Mouse (Mus musculus): ENCODE results near the gene Vcan. TPM values are rescaled to one million over a fixed set of nuclear protein-coding genes. Genes with fewer than 3 reads are reported as not detected.

Vcan gene
- 115 and 134 TPM in 2 replicates for polyA plus RNA-seq (2014; fragmentation: Nextera tagmentation; extraction: Ambion mirVana)

- H3K9me3 ChIP-seq (ENCODE audit: control insufficient read depth, low read length), result no peaks in the 10 kb centered on the region
- H3K27me3 ChIP-seq (replicated peaks; ENCODE audit: control insufficient read depth, insufficient read depth, low read length), result no peaks in the 10 kb centered on the region
- H3K4me1 ChIP-seq (ENCODE audit: control insufficient read depth, insufficient read depth, low read length), result peaks cover 12% of the 10 kb centered on the region
- H3K4me3 ChIP-seq (ENCODE audit: low read depth, low read length), result peak within 1 kb of the TSS; percentile 72
- ATAC-seq (ENCODE audit: low read depth) (peak; percentile 73), DNase-seq (ENCODE audit: low spot score) (peak; percentile 94)
- H3K4me2 ChIP-seq (ENCODE audit: low read depth, low read length), result peak within 1 kb of the TSS; percentile 84
- WGBS, result under 1% methylated on average over 38 of the region's 40 CpGs
- H3K36me3 ChIP-seq (ENCODE audit: control insufficient read depth, insufficient read depth, low read length), result 0 out of 2 replicates have a peak, but pooled peaks cover 1% of the 10 kb centered on the region
- H3K9ac ChIP-seq (ENCODE audit: low read depth, low read length), result peak within 1 kb of the TSS; percentile 92
- peak within 1 kb of the TSS; percentile 95 for H3K27ac ChIP-seq (replicated peaks; ENCODE audit: low read depth, low read length)
Observed at GRCm38 (mm10) chr13:89741766-89742685, at the start of gene Vcan. Vcan (minus strand) TSS chr13:89742509.

DNA sequence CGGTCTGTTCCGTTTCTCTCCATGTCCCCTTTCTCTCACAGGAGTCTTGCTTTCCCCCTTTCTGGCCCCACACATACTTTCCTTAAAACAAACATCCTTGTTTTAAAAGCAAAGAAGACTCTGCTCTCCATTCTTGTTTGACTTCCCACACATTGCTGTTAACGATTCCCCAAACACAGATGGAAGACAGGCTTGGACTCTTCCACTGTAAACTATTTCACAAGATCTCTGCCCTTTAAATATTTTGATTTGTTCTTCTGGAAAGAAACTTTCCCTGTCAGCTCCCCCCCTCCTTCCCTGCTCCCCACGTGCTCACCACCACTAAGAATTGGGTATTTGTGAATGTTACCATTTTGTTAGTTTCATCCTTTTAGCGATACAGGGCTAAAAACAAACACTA is 49.2 kb upstream of the Vcan start:
- no peaks in the 10 kb centered on the region for H3K27me3 ChIP-seq (replicated peaks; ENCODE audit: control insufficient read depth, insufficient read depth, low read length)
- H3K4me2 ChIP-seq (ENCODE audit: low read depth, low read length), result no peak overlapping the region
- H3K36me3 ChIP-seq (ENCODE audit: control insufficient read depth, insufficient read depth, low read length), result no peaks in the 10 kb centered on the region
- DNase-seq (ENCODE audit: low spot score) (no peak), ATAC-seq (ENCODE audit: low read depth) (no peak)
- no peaks in the 10 kb centered on the region for H3K9me3 ChIP-seq (ENCODE audit: control insufficient read depth, low read length)
- no peak overlapping the region for H3K4me3 ChIP-seq (ENCODE audit: low read depth, low read length)
- no peaks in the 10 kb centered on the region for H3K4me1 ChIP-seq (ENCODE audit: control insufficient read depth, insufficient read depth, low read length)
- no peak overlapping the region for H3K9ac ChIP-seq (ENCODE audit: low read depth, low read length)
- H3K27ac ChIP-seq (replicated peaks; ENCODE audit: low read depth, low read length), result no peak overlapping the region
- WGBS, result 42% methylated on average over 5 of the region's 5 CpGs

DNA sequence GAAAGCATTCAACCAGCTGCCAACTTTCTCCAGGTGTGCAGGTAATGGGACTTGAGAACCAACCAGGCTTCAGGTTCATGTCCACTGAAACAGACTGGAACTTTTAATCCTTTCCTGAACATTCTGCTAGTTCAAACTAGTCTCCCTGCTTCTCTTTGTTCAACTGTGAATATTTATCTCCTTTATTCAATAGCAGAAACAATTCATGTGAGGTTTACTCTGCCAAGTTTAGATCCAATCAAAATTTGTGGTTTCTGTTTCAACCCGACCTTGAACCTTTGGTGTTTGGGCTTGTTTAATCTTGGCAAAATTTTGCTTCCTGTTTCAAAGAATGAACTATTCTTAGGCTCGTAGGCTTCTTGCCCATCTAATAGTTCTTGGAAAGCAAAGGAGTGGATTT is 40.6 kb upstream of the Vcan start:
- H3K4me2 ChIP-seq (ENCODE audit: low read depth, low read length), result no peak overlapping the region

DNA sequence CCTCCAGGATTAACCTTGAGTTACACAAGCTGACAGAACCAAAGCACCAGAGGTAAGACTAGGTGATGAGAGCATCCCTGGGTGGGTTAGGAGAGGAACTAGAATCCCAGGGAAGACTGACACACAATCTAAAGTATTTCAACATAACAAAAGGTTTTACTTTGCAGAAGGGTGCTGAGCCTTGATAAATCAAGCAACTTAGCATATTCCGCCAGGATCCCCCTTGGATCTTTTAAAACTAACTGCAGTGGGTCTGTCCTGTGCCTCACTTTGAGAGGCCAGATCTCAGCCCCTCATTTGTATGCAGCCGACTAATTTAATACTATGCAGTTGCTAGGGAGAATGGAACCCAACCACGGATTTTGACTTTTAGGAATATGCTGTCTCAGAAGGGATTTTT is 38.0 kb upstream of the Vcan start:
- H3K9me3 ChIP-seq (ENCODE audit: control insufficient read depth, low read length), result no peaks in the 10 kb centered on the region
- no peak for ATAC-seq (ENCODE audit: low read depth)
- H3K4me2 ChIP-seq (ENCODE audit: low read depth, low read length), result no peak overlapping the region
- DNase-seq (ENCODE audit: low spot score), result no peak
- no peak overlapping the region for H3K27ac ChIP-seq (replicated peaks; ENCODE audit: low read depth, low read length)
- no peaks in the 10 kb centered on the region for H3K27me3 ChIP-seq (replicated peaks; ENCODE audit: control insufficient read depth, insufficient read depth, low read length)
- no peaks in the 10 kb centered on the region for H3K4me1 ChIP-seq (ENCODE audit: control insufficient read depth, insufficient read depth, low read length)
- no peak overlapping the region for H3K9ac ChIP-seq (ENCODE audit: low read depth, low read length)
- WGBS, result 64% methylated on average over 3 of the region's 3 CpGs
- H3K36me3 ChIP-seq (ENCODE audit: control insufficient read depth, insufficient read depth, low read length), result no peaks in the 10 kb centered on the region
- H3K4me3 ChIP-seq (ENCODE audit: low read depth, low read length), result no peak overlapping the region

More for the DNA sequence above, 40.6 kb upstream of the Vcan start:
- Histone ChIP-seq H3K9ac (ENCODE audit: low read depth, low read length) (no peak overlapping the region), H3K36me3 (ENCODE audit: control insufficient read depth, insufficient read depth, low read length) (no peaks in the 10 kb centered on the region), H3K27ac (replicated peaks; ENCODE audit: low read depth, low read length) (no peak overlapping the region), H3K27me3 (replicated peaks; ENCODE audit: control insufficient read depth, insufficient read depth, low read length) (no peaks in the 10 kb centered on the region), H3K4me1 (ENCODE audit: control insufficient read depth, insufficient read depth, low read length) (no peaks in the 10 kb centered on the region), H3K4me3 (ENCODE audit: low read depth, low read length) (no peak overlapping the region), H3K9me3 (ENCODE audit: control insufficient read depth, low read length) (no peaks in the 10 kb centered on the region)
- ATAC-seq (ENCODE audit: low read depth) (no peak), DNase-seq (ENCODE audit: low spot score) (peak; percentile 57)
- WGBS, result 38% methylated on average over 2 of the region's 2 CpGs

DNA sequence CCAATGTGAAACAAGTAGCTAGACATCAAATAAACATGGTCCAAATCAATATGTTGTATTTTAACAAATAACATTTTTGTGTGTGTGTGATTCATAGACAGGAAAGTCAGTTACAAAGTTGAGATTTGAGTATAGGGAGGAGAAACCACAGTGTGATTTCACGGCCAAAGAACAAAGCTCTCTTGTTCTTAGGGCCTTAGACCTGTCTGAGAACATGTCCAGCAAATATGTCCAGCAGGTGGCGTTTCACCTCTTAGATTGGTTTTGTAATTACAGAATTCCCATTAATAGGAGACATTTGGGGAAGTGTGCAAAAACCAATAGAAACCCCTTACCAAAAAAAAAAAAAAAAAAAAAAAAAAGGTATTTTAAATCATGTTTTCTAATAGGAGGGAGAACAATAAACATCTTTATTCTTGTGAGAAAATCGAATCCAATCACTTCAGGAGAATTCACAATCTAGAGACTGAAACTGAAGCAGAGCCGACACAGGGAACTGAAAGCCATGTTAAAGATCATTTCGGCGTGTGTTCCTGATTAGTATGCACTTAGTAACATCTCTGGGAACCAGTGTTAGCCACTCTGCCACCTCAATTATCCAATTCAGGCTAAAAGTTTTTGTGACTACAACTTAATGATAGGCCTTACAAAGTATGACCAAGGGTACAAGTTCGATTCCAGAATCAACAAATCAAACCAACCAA is 37.1 kb upstream of the Vcan start:
- Histone ChIP-seq H3K4me3 (ENCODE audit: low read depth, low read length) (no peak overlapping the region), H3K9ac (ENCODE audit: low read depth, low read length) (no peak overlapping the region), H3K4me2 (ENCODE audit: low read depth, low read length) (no peak overlapping the region), H3K27me3 (replicated peaks; ENCODE audit: control insufficient read depth, insufficient read depth, low read length) (no peaks in the 10 kb centered on the region), H3K27ac (replicated peaks; ENCODE audit: low read depth, low read length) (no peak overlapping the region), H3K4me1 (ENCODE audit: control insufficient read depth, insufficient read depth, low read length) (no peaks in the 10 kb centered on the region), H3K9me3 (ENCODE audit: control insufficient read depth, low read length) (no peaks in the 10 kb centered on the region), H3K36me3 (ENCODE audit: control insufficient read depth, insufficient read depth, low read length) (no peaks in the 10 kb centered on the region)
- DNase-seq (ENCODE audit: low spot score) (peak; percentile 91), ATAC-seq (ENCODE audit: low read depth) (no peak)
- 48% methylated on average over 7 of the region's 7 CpGs for WGBS

DNA sequence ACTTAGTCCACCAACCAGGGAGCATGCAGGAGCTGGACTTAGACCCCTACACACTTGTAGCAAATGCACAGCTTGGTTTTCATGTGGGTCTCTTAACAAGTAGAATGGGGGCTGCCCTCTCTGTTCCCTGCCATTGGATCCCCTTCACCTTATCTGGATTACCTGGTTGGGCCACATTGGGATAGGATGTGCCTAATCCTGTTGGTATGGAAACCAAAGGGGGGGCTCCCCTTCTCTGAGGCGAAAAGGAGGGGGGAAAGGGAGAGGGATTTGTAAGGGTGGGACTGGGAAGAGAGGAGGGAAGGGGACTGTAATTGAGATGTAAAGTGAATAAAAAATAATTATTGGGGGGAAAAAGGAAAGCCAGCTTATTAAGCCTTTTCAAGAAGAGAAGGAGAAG is 35.5 kb upstream of the Vcan start:
- WGBS, result 76% methylated on average over 1 of the region's 1 CpGs
- Histone ChIP-seq H3K9me3 (ENCODE audit: control insufficient read depth, low read length) (no peaks in the 10 kb centered on the region), H3K27ac (replicated peaks; ENCODE audit: low read depth, low read length) (no peak overlapping the region), H3K9ac (ENCODE audit: low read depth, low read length) (no peak overlapping the region), H3K27me3 (replicated peaks; ENCODE audit: control insufficient read depth, insufficient read depth, low read length) (no peaks in the 10 kb centered on the region), H3K4me2 (ENCODE audit: low read depth, low read length) (no peak overlapping the region), H3K36me3 (ENCODE audit: control insufficient read depth, insufficient read depth, low read length) (no peaks in the 10 kb centered on the region), H3K4me3 (ENCODE audit: low read depth, low read length) (no peak overlapping the region), H3K4me1 (ENCODE audit: control insufficient read depth, insufficient read depth, low read length) (no peaks in the 10 kb centered on the region)
- ATAC-seq (ENCODE audit: low read depth), result peak; percentile 50; the same call in 1 of the 2 replicates
- no peak for DNase-seq (ENCODE audit: low spot score)

- Histone ChIP-seq H3K27me3 (replicated peaks; ENCODE audit: control insufficient read depth, insufficient read depth, low read length) (no peaks in the 10 kb centered on the region), H3K4me2 (ENCODE audit: low read depth, low read length) (no peak overlapping the region), H3K4me3 (ENCODE audit: low read depth, low read length) (no peak overlapping the region), H3K9me3 (ENCODE audit: control insufficient read depth, low read length) (no peaks in the 10 kb centered on the region), H3K27ac (replicated peaks; ENCODE audit: low read depth, low read length) (no peak overlapping the region), H3K9ac (ENCODE audit: low read depth, low read length) (no peak overlapping the region), H3K36me3 (ENCODE audit: control insufficient read depth, insufficient read depth, low read length) (no peaks in the 10 kb centered on the region), H3K4me1 (ENCODE audit: control insufficient read depth, insufficient read depth, low read length) (no peaks in the 10 kb centered on the region)
- no peak for DNase-seq (ENCODE audit: low spot score)
- WGBS, result 78% methylated on average over 1 of the region's 1 CpGs
- ATAC-seq (ENCODE audit: low read depth), result no peak
Observed at GRCm38 (mm10) chr13:89777146-89777545, 34.8 kb upstream of the Vcan start.

- WGBS, result 63% methylated on average over 1 of the region's 1 CpGs
- H3K9me3 ChIP-seq (ENCODE audit: control insufficient read depth, low read length), result 0 out of 2 replicates have a peak, but pooled peaks cover 4% of the 10 kb centered on the region
- ATAC-seq (ENCODE audit: low read depth) (no peak), DNase-seq (ENCODE audit: low spot score) (no peak)
- no peak overlapping the region for H3K27ac ChIP-seq (replicated peaks; ENCODE audit: low read depth, low read length)
- H3K4me3 ChIP-seq (ENCODE audit: low read depth, low read length), result no peak overlapping the region
- no peaks in the 10 kb centered on the region for H3K36me3 ChIP-seq (ENCODE audit: control insufficient read depth, insufficient read depth, low read length)
- no peak overlapping the region for H3K4me2 ChIP-seq (ENCODE audit: low read depth, low read length)
- H3K27me3 ChIP-seq (replicated peaks; ENCODE audit: control insufficient read depth, insufficient read depth, low read length), result no peaks in the 10 kb centered on the region
- H3K9ac ChIP-seq (ENCODE audit: low read depth, low read length), result no peak overlapping the region
- H3K4me1 ChIP-seq (ENCODE audit: control insufficient read depth, insufficient read depth, low read length), result no peaks in the 10 kb centered on the region
Observed at GRCm38 (mm10) chr13:89766551-89766950, 24.2 kb upstream of the Vcan start.

All from embryonic facial prominence, embryonic 14.5 days (tissue).